Mouse (Mus musculus) heart, adult 2 months (tissue): ENCODE measurements around the gene Faap24. TPM values are rescaled to one million over a fixed set of nuclear protein-coding genes. Genes with fewer than 3 reads are reported as not detected.

ENCODE experiments used
- DNase-seq, 2 experiments: peaks; one replicate each; pipeline ENCODE4 v3.0.0; 2021
- H3K27ac ChIP-seq: fragments of 200-600 bp; 2 replicates; pipeline ENCODE4 v1.8.1; 2022
- H3K27me3 ChIP-seq: fragments of 200-500 bp; 2 replicates; pipeline ENCODE4 v1.6.1; 2012; ENCODE audit warnings: mild to moderate bottlenecking, low read length, inconsistent platforms, mixed read lengths; ENCODE audit not compliant: control insufficient read depth, insufficient read depth
- H3K36me3 ChIP-seq: fragments of 200-500 bp; 2 replicates; pipeline ENCODE4 v1.6.1; 2012; ENCODE audit warnings: low read length, inconsistent platforms; ENCODE audit not compliant: control insufficient read depth, insufficient read depth
- H3K4me1 ChIP-seq: fragments of 200-500 bp; 2 replicates; pipeline ENCODE4 v1.6.1; 2011; ENCODE audit warnings: low read length; ENCODE audit not compliant: control insufficient read depth, insufficient read depth
- H3K4me3 ChIP-seq: fragments of 200-600 bp; 2 replicates; pipeline ENCODE4 v1.8.1; 2022
- H3K79me2 ChIP-seq: fragments of 200-500 bp; replicated peaks from 2 replicates; pipeline ENCODE4 v1.6.1; 2012; ENCODE audit warnings: mild to moderate bottlenecking, inconsistent platforms, low read length, moderate library complexity, mixed read lengths; ENCODE audit not compliant: control insufficient read depth, insufficient read depth
- H3K9ac ChIP-seq: fragments of 200-500 bp; 2 replicates; pipeline ENCODE4 v1.6.1; 2012; ENCODE audit warnings: low read depth, mild to moderate bottlenecking, control low read depth, inconsistent platforms, low read length, mixed read lengths
- CTCF ChIP-seq: fragments of 200-600 bp; IDR thresholded peaks from 2 replicates; pipeline ENCODE4 v1.8.1; 2022; ENCODE audit warnings: antibody characterized with exemption, mild to moderate bottlenecking, moderate library complexity
- EP300 ChIP-seq: fragments of 200-500 bp; IDR thresholded peaks from 2 replicates; pipeline ENCODE4 v1.6.1; 2011; ENCODE audit warnings: low read depth, low read length, control low read depth; ENCODE audit not compliant: insufficient read depth
- POLR2A ChIP-seq: fragments of 200-500 bp; IDR thresholded peaks from 2 replicates; pipeline ENCODE4 v1.6.1; 2011; ENCODE audit warnings: mild to moderate bottlenecking, low read depth, low read length, control low read depth; ENCODE audit not compliant: insufficient read depth
- WGBS: fragments of 180-500 bp; shearing (Covaris S2); methylation state at CpG from one replicate; pipeline ENCODE4 v1.1.7; 2018; 5-methylcytosine and 5-hydroxymethylcytosine counted together
- intact Hi-C: fragments of 180-260 bp; cut with DNase I; formaldehyde crosslinking; loops from one replicate; pipeline ENCODE4 v1.15.1; 2025
- polyA plus RNA-seq: library from polyadenylated mRNA; depleted of rRNA; stranded (reverse); fragments of >200 nt; gene quantifications from 2 replicates; pipeline ENCODE4 v1.2.3, GENCODE M21; 2012
- total RNA-seq, 2 experiments: library from RNA; stranded (reverse); gene quantifications; 2 replicates each; pipeline ENCODE4 v1.2.3; 2021

The Faap24 gene
- total and polyA plus RNA-seq, 3 experiments: 1.4 to 2.3 (median 1.9) TPM

DNA sequence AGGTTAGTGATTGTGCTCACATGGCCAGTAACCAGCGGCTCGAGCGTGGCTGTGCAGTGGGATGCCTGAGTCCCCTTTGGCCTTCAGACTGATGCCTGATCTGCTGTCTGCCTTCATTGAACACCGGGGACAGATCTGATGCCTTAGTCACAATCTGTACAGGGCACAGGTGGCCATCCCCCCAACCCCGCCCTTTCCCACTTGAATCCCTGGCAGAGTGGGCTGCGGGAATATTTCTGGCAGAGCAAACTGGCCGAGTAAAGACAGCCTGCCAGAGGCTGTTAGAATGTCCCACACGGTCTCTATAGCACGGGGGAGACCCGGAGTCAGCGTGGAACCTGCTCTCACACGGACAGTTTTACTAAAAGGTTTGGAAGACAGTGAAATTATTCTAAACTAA lies 39.0 kb downstream of the Faap24 start:
- no peak for DNase-seq
- Histone ChIP-seq H3K27ac (no peak overlapping the region), H3K9ac (no peak overlapping the region), H3K4me3 (no peak overlapping the region), H3K4me1 (no peaks in the 10 kb centered on the region), H3K36me3 (no peaks in the 10 kb centered on the region), H3K27me3 (no peaks in the 10 kb centered on the region), H3K79me2 (no peaks in the 10 kb centered on the region)
- 79% methylated on average over 12 of the region's 12 CpGs for WGBS
- intact Hi-C loops: no loop called here
- no peak for TF ChIP-seq POLR2A
- TF ChIP-seq CTCF: no peak
- TF ChIP-seq EP300: no peak

- no peak for DNase-seq
- no peak overlapping the region for H3K9ac ChIP-seq
- no peaks in the 10 kb centered on the region for H3K4me1 ChIP-seq
- no peak overlapping the region for H3K4me3 ChIP-seq
- intact Hi-C loops: no loop called here
- WGBS: 70% methylated on average over 5 of the region's 5 CpGs
- no peaks in the 10 kb centered on the region for H3K79me2 ChIP-seq
- H3K27ac ChIP-seq: no peak overlapping the region
- no peak for TF ChIP-seq POLR2A
- TF ChIP-seq CTCF: no peak
- TF ChIP-seq EP300: no peak
- no peaks in the 10 kb centered on the region for H3K27me3 ChIP-seq
- H3K36me3 ChIP-seq: no peaks in the 10 kb centered on the region
Measured at GRCm38 (mm10) chr7:35355303-35355872, 41.2 kb downstream of the Faap24 start.

DNA sequence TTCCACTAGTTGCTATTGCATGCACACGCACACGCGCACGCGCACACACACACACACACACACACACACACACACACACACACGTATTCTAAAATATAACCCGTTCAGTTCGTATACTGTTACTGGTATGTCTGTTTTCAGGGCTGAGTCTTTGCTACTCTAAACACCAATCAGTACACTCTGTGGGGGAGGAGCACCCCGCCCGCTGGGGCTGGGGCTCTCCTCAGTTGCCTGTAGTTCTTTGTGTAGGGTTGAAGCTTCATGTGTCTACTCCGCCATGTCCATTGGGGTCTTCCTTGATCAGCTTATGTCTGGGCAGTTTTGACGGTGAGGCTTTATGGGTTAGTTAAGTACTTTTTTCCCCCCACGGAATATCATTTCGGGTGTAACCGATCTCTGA lies 43.3 kb downstream of the Faap24 start:
- H3K27ac ChIP-seq: no peak overlapping the region
- H3K9ac ChIP-seq: no peak overlapping the region
- no peak for DNase-seq
- TF ChIP-seq CTCF (no peak), POLR2A (no peak), EP300 (no peak)
- H3K36me3 ChIP-seq: no peaks in the 10 kb centered on the region
- intact Hi-C loops: no loop called here
- no peak overlapping the region for H3K4me3 ChIP-seq
- no peaks in the 10 kb centered on the region for H3K79me2 ChIP-seq
- H3K4me1 ChIP-seq: no peaks in the 10 kb centered on the region; the same call in 1 of the 2 replicates
- H3K27me3 ChIP-seq: no peaks in the 10 kb centered on the region
- 96% methylated on average over 15 of the region's 15 CpGs for WGBS

DNA sequence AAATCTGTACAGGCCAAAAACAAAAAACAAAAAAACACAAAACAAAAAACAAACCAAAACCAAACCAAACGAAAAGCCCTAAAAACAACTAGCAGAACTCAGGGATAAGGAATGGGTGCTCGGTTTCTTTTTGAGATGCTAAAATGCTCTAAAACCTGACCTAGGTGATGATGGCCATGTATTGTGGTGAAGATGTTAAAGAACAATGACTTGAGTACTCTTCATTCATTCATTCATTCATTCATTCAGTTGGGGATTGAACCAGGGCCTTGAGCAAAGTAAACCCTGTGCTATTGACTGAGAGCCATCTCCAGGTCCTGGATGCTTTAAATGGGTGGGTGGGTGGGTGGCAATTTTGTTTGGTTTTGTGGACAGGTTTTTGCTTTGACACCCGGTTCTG lies 45.5 kb downstream of the Faap24 start:
- no peaks in the 10 kb centered on the region; the same call in 1 of the 2 replicates for H3K4me1 ChIP-seq
- H3K9ac ChIP-seq: no peak overlapping the region
- H3K79me2 ChIP-seq: no peaks in the 10 kb centered on the region
- H3K4me3 ChIP-seq: no peak overlapping the region
- no peaks in the 10 kb centered on the region for H3K27me3 ChIP-seq
- 84% methylated on average over 3 of the region's 3 CpGs for WGBS
- intact Hi-C loops: no loop called here
- no peak for DNase-seq
- H3K36me3 ChIP-seq: no peaks in the 10 kb centered on the region
- TF ChIP-seq POLR2A (no peak), EP300 (no peak)
- no peak overlapping the region for H3K27ac ChIP-seq

DNA sequence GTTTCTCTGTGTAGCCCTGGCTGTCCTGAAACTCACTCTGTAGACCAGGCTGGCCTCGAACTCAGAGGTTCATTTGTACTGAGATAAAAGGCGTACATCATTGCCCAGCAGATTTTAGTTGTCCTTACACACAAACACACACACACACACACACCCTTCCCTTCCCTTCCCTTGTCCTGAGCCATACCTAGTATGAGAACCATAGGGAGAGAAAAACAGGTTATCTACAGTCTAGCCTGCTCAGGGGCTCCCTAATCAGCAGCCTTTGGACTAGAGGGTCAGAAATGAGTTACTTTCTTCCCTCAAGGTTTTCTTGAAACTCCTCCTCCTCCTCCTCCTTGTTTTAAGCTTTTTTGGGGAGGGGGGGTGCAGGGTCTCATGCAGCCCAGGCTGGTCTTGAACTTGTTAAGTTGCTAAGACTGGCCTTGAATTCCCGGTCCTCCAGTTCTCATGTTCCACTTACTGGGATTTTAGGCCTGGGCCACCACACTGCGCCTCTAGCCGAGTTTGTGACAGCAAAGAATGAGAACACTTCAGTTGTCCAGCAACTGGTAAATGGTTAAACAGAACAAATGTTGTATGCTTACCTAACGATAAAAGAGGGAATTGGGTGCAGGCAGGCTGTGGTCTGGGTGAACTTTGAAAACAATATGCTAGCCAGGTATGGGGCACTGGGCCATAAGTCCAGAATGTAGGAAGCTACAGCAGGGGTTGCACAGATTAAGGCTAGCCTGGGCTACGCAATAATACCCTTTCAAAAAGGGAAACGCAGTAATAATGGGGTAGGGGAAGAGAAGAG lies 46.6 kb downstream of the Faap24 start:
- intact Hi-C loops: no loop called here
- Histone ChIP-seq H3K27me3 (no peaks in the 10 kb centered on the region), H3K36me3 (no peaks in the 10 kb centered on the region), H3K79me2 (no peaks in the 10 kb centered on the region), H3K9ac (no peak overlapping the region), H3K4me3 (no peak overlapping the region), H3K4me1 (no peaks in the 10 kb centered on the region; the same call in 1 of the 2 replicates), H3K27ac (no peak overlapping the region)
- no peak for TF ChIP-seq EP300
- TF ChIP-seq CTCF: no peak
- no peak for TF ChIP-seq POLR2A
- 90% methylated on average over 8 of the region's 8 CpGs for WGBS
- DNase-seq: no peak

DNA sequence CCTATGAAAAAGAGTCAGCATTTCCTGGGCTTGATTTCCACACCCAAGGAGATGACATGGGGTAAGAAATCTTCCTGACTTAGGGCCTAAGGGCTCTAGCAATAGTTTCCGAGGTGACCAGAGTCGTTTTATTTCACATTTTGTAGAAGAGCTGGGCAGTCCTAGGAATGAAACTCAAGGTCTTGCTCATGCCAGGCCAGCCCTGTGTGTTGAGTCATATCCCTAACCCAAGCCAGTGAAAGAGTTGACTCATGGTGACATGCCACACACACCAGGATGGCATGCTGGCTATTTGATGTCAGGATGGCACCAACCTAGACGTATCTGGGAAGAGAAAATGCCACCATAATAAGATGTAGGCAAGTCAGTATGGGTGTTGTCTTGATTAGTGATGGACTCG lies 47.6 kb downstream of the Faap24 start:
- intact Hi-C loops: no loop called here
- no peak overlapping the region for H3K4me3 ChIP-seq
- 82% methylated on average over 4 of the region's 4 CpGs for WGBS
- TF ChIP-seq EP300 (no peak), POLR2A (no peak), CTCF (no peak)
- no peaks in the 10 kb centered on the region for H3K36me3 ChIP-seq
- H3K27me3 ChIP-seq: no peaks in the 10 kb centered on the region
- H3K9ac ChIP-seq: no peak overlapping the region
- no peak for DNase-seq
- 0 out of 2 replicates have a peak, but pooled peaks cover 1% of the 10 kb centered on the region for H3K79me2 ChIP-seq
- H3K4me1 ChIP-seq: no peaks in the 10 kb centered on the region; the same call in 1 of the 2 replicates
- no peak overlapping the region for H3K27ac ChIP-seq
